Mouse (Mus musculus): ENCODE measurements at regions not wholly inside any gene's neighbourhood (a gene's known extent, or its start where the extent isn't known, plus 50 kb on each side); places are given as distances from the start of the nearest gene placed in this dataset.

- TF ChIP-seq CTCF (IDR thresholded peaks at IDR 0.05) = no peak
- DNase-seq (ENCODE audit: extremely low spot score in 1 of 2, low spot score in 2 of 2) = no peak
- Histone ChIP-seq H3K4me3 (no peak overlapping the region), H3K27ac (no peak overlapping the region)
- intact Hi-C loops (cut with DNase I) = no loop called here
Measured at GRCm38 (mm10) chr8:67143479-67143878, 283.5 kb downstream of the Naf1 start.

- no peak for TF ChIP-seq CTCF (IDR thresholded peaks at IDR 0.05)
- intact Hi-C loops (cut with DNase I) = loop anchor here (1.0 to 5.0 kb wide), 5 partner anchors 17 to 484 kb away; partner anchors contain the start of genes Naf1 and Npy1r
- DNase-seq (ENCODE audit: extremely low spot score in 1 of 2, low spot score in 2 of 2) = peak; percentile 25 to 57
Measured at GRCm38 (mm10) chr8:67181741-67182140, 321.7 kb downstream of the Naf1 start.

GRCm38 (mm10) chr8:67199213-67199612 lies 324.4 kb upstream of the Nat3 start:
- no peak for DNase-seq (ENCODE audit: extremely low spot score in 1 of 2, low spot score in 2 of 2)
- intact Hi-C loops (cut with DNase I) = loop anchor here (2.0 kb wide), 1 partner anchor 16 kb away; no protein-coding TSS in a partner anchor
- TF ChIP-seq CTCF (IDR thresholded peaks at IDR 0.05) = no peak
- H3K4me3 ChIP-seq = no peak overlapping the region
- no peak overlapping the region for H3K27ac ChIP-seq

More at GRCm38 (mm10) chr8:67181741-67182140, 321.7 kb downstream of the Naf1 start:
- Histone ChIP-seq H3K4me3 (no peak overlapping the region), H3K27ac (peak overlapping the region; percentile 74)

DNA sequence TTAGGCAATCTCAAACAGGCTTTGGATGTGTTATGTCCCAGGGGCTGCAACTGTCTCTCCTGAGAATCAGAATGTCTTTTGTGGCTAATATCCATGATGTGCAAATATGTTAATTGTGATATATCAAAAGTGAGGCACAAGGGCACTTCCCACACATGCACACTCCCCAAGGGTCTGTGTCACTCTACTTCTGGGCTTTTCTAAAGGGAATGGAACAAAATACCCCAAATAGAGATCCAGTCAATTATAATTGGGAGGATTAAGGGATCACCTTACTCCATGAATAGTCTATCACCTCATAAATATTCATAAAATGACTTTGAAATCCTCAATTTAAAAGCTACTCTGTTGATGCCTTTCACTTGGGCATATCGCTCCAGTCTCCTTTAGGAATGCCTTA lies 317.6 kb upstream of the Nat3 start:
- H3K27ac ChIP-seq = no peak overlapping the region
- intact Hi-C loops (cut with DNase I) = no loop called here
- no peak for DNase-seq (ENCODE audit: extremely low spot score in 1 of 2, low spot score in 2 of 2)
- H3K4me3 ChIP-seq = no peak overlapping the region
- no peak for TF ChIP-seq CTCF (IDR thresholded peaks at IDR 0.05)

GRCm38 (mm10) chr8:67231921-67232701 lies 291.5 kb upstream of the Nat3 start:
- Histone ChIP-seq H3K4me3 (no peak overlapping the region), H3K27ac (no peak overlapping the region)
- no peak for TF ChIP-seq CTCF (IDR thresholded peaks at IDR 0.05)
- no peak for DNase-seq (ENCODE audit: extremely low spot score in 1 of 2, low spot score in 2 of 2)
- intact Hi-C loops (cut with DNase I) = no loop called here

- Histone ChIP-seq H3K4me3 (no peak overlapping the region), H3K27ac (no peak overlapping the region)
- intact Hi-C loops (cut with DNase I) = no loop called here
- DNase-seq (ENCODE audit: extremely low spot score in 1 of 2, low spot score in 2 of 2) = peak in 1 of 2 experiments; percentile 32
- TF ChIP-seq CTCF (IDR thresholded peaks at IDR 0.05) = no peak
Measured at GRCm38 (mm10) chr8:67238934-67239333, 284.7 kb upstream of the Nat3 start.

- intact Hi-C loops (cut with DNase I) = no loop called here
- no peak overlapping the region for H3K4me3 ChIP-seq
- no peak for TF ChIP-seq CTCF (IDR thresholded peaks at IDR 0.05)
- H3K27ac ChIP-seq = no peak overlapping the region
- DNase-seq (ENCODE audit: extremely low spot score in 1 of 2, low spot score in 2 of 2) = no peak
Measured at GRCm38 (mm10) chr8:67278759-67279158, 244.9 kb upstream of the Nat3 start.

GRCm38 (mm10) chr8:67279449-67279848 lies 244.2 kb upstream of the Nat3 start:
- Histone ChIP-seq H3K27ac (no peak overlapping the region), H3K4me3 (no peak overlapping the region)
- DNase-seq (ENCODE audit: extremely low spot score in 1 of 2, low spot score in 2 of 2) = no peak
- intact Hi-C loops (cut with DNase I) = no loop called here
- no peak for TF ChIP-seq CTCF (IDR thresholded peaks at IDR 0.05)

DNA sequence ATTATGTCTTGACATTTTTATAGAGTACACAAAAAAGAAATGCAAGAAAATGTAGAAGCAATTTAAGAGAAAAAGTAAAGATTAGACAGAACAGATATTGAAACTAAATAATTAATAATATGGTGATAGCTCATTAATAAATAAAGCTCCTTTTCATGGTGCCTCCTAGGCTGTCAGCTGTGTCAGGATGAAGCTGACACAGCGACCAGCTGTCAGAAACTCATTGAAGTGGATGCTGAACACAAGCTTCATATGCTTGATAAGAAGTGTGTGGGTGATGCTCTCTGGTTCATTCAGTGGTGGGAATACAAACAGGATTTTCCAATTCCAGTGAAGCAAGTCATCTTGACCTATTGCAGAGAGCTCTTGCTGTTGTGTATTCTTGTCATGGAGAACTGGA lies 213.2 kb upstream of the Nat3 start:
- no peak for DNase-seq (ENCODE audit: extremely low spot score in 1 of 2, low spot score in 2 of 2)
- no peak overlapping the region for H3K27ac ChIP-seq
- H3K4me3 ChIP-seq = no peak overlapping the region
- intact Hi-C loops (cut with DNase I) = no loop called here
- TF ChIP-seq CTCF (IDR thresholded peaks at IDR 0.05) = no peak

GRCm38 (mm10) chr8:67317371-67317770 lies 206.3 kb upstream of the Nat3 start:
- DNase-seq (ENCODE audit: extremely low spot score in 1 of 2, low spot score in 2 of 2) = no peak
- intact Hi-C loops (cut with DNase I) = no loop called here
- TF ChIP-seq CTCF (IDR thresholded peaks at IDR 0.05) = no peak
- Histone ChIP-seq H3K4me3 (no peak overlapping the region), H3K27ac (no peak overlapping the region)

DNA sequence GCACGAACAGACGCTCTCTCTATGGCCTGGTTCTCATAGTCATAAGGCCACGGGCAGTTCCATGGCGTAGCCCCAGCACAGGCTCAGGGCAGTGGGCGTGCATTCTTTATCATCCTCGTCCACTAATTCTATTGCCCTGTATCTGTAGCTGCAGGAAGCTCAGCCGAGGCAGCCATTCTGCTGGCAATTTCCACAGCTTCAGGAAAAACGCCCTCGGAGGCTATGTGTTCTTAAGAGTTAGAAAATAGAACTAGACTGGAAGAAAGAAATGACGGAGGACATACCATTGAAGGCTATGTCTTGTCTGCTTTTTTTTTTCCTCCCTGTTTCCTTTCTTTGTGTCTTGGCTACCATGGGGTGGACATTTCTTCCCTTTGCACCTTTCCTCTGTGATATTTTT lies 205.0 kb upstream of the Nat3 start:
- intact Hi-C loops (cut with DNase I) = no loop called here
- DNase-seq (ENCODE audit: extremely low spot score in 1 of 2, low spot score in 2 of 2) = peak in 1 of 2 experiments; percentile 11
- no peak for TF ChIP-seq CTCF (IDR thresholded peaks at IDR 0.05)
- Histone ChIP-seq H3K27ac (no peak overlapping the region), H3K4me3 (no peak overlapping the region)

GRCm38 (mm10) chr8:67320535-67320934 lies 203.1 kb upstream of the Nat3 start:
- DNase-seq (ENCODE audit: extremely low spot score in 1 of 2, low spot score in 2 of 2) = no peak
- Histone ChIP-seq H3K27ac (no peak overlapping the region), H3K4me3 (no peak overlapping the region)
- no peak for TF ChIP-seq CTCF (IDR thresholded peaks at IDR 0.05)
- intact Hi-C loops (cut with DNase I) = loop anchor here (10.0 kb wide), 1 partner anchor 416 kb away; no protein-coding TSS in a partner anchor

DNA sequence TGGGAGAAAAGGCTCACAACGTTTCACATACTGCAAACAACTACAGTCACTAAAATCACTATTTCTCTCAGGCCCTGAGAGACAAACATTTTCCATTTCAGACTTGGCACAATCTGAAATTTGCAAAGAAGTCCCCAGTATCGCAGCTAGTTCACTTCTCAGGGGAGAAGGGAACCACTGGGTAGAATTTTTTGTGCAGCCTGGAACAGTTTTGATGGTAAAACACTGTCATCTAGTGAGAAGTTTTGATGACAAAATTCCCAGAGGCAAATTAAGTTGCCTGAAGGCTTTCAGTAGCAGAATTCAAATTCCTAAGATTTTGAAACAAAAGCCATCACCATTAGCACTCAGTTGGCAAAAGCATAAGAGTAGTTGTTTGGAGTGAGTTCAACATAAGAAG lies 195.2 kb upstream of the Nat3 start:
- peak; percentile 45 for TF ChIP-seq CTCF (IDR thresholded peaks at IDR 0.05)
- intact Hi-C loops (cut with DNase I) = loop anchor here (10.0 kb wide), 1 partner anchor 424 kb away; no protein-coding TSS in a partner anchor
- no peak for DNase-seq (ENCODE audit: extremely low spot score in 1 of 2, low spot score in 2 of 2)

More for the DNA sequence above, 195.2 kb upstream of the Nat3 start:
- Histone ChIP-seq H3K27ac (no peak overlapping the region), H3K4me3 (no peak overlapping the region)

Data from left cerebral cortex, adult 2 months (tissue).